Mouse (Mus musculus) C2C12 (cell line): ENCODE data around the gene Mthfr.

ENCODE experiments used
- CTCF ChIP-seq: IDR thresholded peaks from one replicate; pipeline ENCODE4 v1.5.1; 2011; ENCODE audit not compliant: control insufficient read depth, insufficient read depth, insufficient read length
- MAX ChIP-seq: IDR thresholded peaks from one replicate; pipeline ENCODE4 v1.6.1; 2011; ENCODE audit warnings: mild to moderate bottlenecking, control low read depth
- MYOD1 ChIP-seq: IDR thresholded peaks from one replicate; pipeline ENCODE4 v1.6.1; 2011; ENCODE audit warnings: low read depth; ENCODE audit not compliant: control insufficient read depth, insufficient read length
- MYOG ChIP-seq: IDR thresholded peaks from one replicate; pipeline ENCODE4 v1.6.1; 2011; ENCODE audit not compliant: control insufficient read depth, insufficient read length; ENCODE audit errors: extremely low read depth

DNA sequence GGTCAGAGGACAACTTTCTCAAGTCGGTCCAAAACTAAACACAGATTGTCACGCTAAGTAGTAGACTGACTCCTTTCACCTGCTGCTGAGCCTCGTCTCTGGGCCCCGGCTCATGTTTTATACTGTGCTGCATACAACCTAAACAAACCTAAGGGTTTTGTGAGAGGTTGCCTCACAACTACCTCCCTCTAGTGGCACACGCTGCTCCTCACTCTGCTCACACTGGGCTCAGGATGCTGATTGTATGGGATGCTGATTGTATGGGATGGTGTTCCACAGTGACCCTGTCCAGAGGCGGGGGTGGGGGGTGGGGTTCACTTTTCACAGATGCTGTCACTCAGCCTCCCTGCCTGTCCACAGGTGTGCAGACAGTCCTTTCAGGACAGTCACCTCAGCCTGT lies 40.3 kb downstream of the Mthfr start:
- no peak for TF ChIP-seq CTCF
- TF ChIP-seq MYOD1 = no peak
- TF ChIP-seq MAX = no peak
- no peak for TF ChIP-seq MYOG
